Mouse (Mus musculus): ENCODE measurements around the gene Dab2ip.

DNA sequence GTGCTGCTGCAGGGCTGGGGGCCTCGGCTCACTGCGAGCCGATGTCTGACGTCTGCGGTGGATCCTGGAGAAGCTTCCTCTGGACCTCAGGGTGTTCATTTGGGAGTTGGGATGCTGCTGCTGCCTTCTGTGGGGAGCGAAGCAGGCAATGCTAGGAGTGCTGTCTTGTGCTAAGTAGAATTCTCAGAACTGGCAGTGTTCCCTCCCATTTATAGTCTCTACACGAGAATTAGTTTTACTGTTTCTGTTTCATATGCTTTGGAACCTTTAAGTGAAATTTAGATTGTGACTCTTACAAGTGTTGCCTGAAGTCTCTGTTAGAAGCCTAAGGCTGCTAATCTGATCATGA is 138.1 kb downstream of the Dab2ip start:
- TF ChIP-seq CTCF (IDR thresholded peaks at IDR 0.05; ENCODE audit: control insufficient read depth, insufficient read depth, low read length), result no peak
- TF ChIP-seq POLR2A (IDR thresholded peaks at IDR 0.05; ENCODE audit: borderline replicate concordance, control insufficient read depth, low read depth, low read length), result no peak
